Comparison of ENCODE assay signal across 20 mouse cellular contexts in the genomic region with DNA sequence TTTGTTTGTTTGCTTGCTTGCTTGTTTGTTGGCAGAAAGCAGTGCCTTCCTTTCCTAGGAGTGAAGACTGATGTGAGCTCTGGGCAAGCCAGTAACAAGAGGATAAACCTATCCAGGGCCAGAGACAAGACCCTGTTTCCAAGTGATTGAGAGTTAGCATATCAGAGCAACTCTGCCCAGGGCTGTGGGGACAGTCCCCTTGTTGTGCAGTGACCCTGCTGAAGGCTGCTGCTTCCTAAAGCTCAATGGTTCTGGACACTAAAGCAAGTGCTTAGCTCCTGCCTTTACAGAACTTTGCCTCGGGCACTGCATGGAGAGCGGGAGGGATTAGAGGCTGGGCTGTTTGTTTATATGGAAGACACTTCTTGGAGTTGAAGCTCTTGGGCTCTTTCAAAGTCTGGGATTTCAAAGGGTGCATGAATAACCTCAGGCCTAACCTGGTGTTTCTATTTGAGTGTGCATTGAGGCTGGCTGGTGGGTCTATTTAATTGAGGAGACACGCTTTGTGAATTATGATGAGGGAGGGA.
DNase-seq lines count a peak whose midpoint lies in the region; ATAC-seq and TF ChIP-seq lines count a peak whose summit lies in the region.
"Had no signal": no experiment of that assay in that cellular context is flagged by ENCODE, and none has a peak within 500 bp of the region (broad histone marks: within the 10 kb centered on the region; RNA-seq: fewer than 3 reads in every experiment).

No protein-coding gene starts in this region.

- H3K36me3 ChIP-seq in forebrain, embryonic 10.5 days (replicated peaks), result no peaks in the 10 kb centered on the region
- no peaks in the 10 kb centered on the region for H3K36me3 ChIP-seq in forebrain, embryonic 15.5 days
- no peaks in the 10 kb centered on the region for H3K36me3 ChIP-seq in midbrain, embryonic 10.5 days
- H3K36me3 ChIP-seq in midbrain, postnatal 0 days (ENCODE audit: insufficient read depth, low read length), result no peaks in the 10 kb centered on the region
- no peaks in the 10 kb centered on the region for H3K36me3 ChIP-seq in forebrain, embryonic 14.5 days (ENCODE audit: control insufficient read depth, insufficient read depth, low read length)
- H3K36me3 ChIP-seq in midbrain, embryonic 16.5 days (ENCODE audit: control insufficient read depth, insufficient read depth, low read length), result no peaks in the 10 kb centered on the region
- H3K36me3 ChIP-seq in embryonic facial prominence, embryonic 10.5 days (replicated peaks), result no peaks in the 10 kb centered on the region
- H3K36me3 ChIP-seq: heart, embryonic 13.5 days; hindbrain, embryonic 12.5 days had no signal

- no peak overlapping the region for H3K4me2 ChIP-seq in forebrain, embryonic 15.5 days (replicated peaks)
- no peak overlapping the region for H3K4me2 ChIP-seq in midbrain, postnatal 0 days (ENCODE audit: low read depth, low read length, poor library complexity, severe bottlenecking)
- no peak overlapping the region for H3K4me2 ChIP-seq in forebrain, embryonic 14.5 days (ENCODE audit: low read length)
- H3K4me2 ChIP-seq in midbrain, embryonic 16.5 days (ENCODE audit: low read length), result no peak overlapping the region
- H3K4me2 ChIP-seq: heart, embryonic 13.5 days; hindbrain, embryonic 12.5 days had no signal

- 17% methylated on average over 3 of the region's 3 CpGs for WGBS in forebrain, embryonic 10.5 days
- 10% methylated on average over 3 of the region's 3 CpGs for WGBS in forebrain, embryonic 15.5 days
- 25% methylated on average over 3 of the region's 3 CpGs for WGBS in midbrain, embryonic 10.5 days
- WGBS in midbrain, postnatal 0 days, result 13% methylated on average over 2 of the region's 3 CpGs
- 11% methylated on average over 3 of the region's 3 CpGs for WGBS in forebrain, embryonic 14.5 days
- 18% methylated on average over 3 of the region's 3 CpGs for WGBS in midbrain, embryonic 16.5 days
- WGBS in embryonic facial prominence, embryonic 10.5 days, result 28% methylated on average over 3 of the region's 3 CpGs

- ATAC-seq in forebrain, embryonic 15.5 days (replicated peaks), result no peak
- ATAC-seq in midbrain, postnatal 0 days (ENCODE audit: low FRiP score), result no peak
- 0 out of 2 replicates have a peak, but pooled peaks have one; percentile 6 for ATAC-seq in forebrain, embryonic 14.5 days
- peak; percentile 26; the same call in 1 of the 2 replicates for ATAC-seq in midbrain, embryonic 16.5 days
- ATAC-seq: hindbrain, embryonic 16.5 days; inflammation-experienced regulatory T-cells, adult 6 months had no signal

- no peak for TF ChIP-seq CTCF in midbrain, postnatal 0 days (IDR thresholded peaks at IDR 0.05)

- H3K9me3 ChIP-seq in forebrain, embryonic 10.5 days, result no peaks in the 10 kb centered on the region
- no peaks in the 10 kb centered on the region for H3K9me3 ChIP-seq in forebrain, embryonic 15.5 days
- no peaks in the 10 kb centered on the region for H3K9me3 ChIP-seq in midbrain, embryonic 10.5 days (replicated peaks)
- H3K9me3 ChIP-seq in midbrain, postnatal 0 days (ENCODE audit: low read length), result no peaks in the 10 kb centered on the region
- no peaks in the 10 kb centered on the region for H3K9me3 ChIP-seq in forebrain, embryonic 14.5 days (replicated peaks; ENCODE audit: control insufficient read depth, low read length)
- H3K9me3 ChIP-seq in midbrain, embryonic 16.5 days (replicated peaks; ENCODE audit: control insufficient read depth, low read length, poor library complexity, severe bottlenecking), result no peaks in the 10 kb centered on the region
- H3K9me3 ChIP-seq in embryonic facial prominence, embryonic 10.5 days, result no peaks in the 10 kb centered on the region
- H3K9me3 ChIP-seq: heart, embryonic 13.5 days; hindbrain, embryonic 12.5 days had no signal

- no peaks in the 10 kb centered on the region for H3K27me3 ChIP-seq in forebrain, embryonic 10.5 days (ENCODE audit: poor library complexity, severe bottlenecking)
- H3K27me3 ChIP-seq in forebrain, embryonic 15.5 days, result no peaks in the 10 kb centered on the region
- H3K27me3 ChIP-seq in midbrain, embryonic 10.5 days (ENCODE audit: low read depth, poor library complexity, severe bottlenecking), result no peaks in the 10 kb centered on the region
- no peaks in the 10 kb centered on the region for H3K27me3 ChIP-seq in midbrain, postnatal 0 days (ENCODE audit: insufficient read depth, low read length)
- H3K27me3 ChIP-seq in forebrain, embryonic 14.5 days (replicated peaks; ENCODE audit: control insufficient read depth, insufficient read depth, low read length), result no peaks in the 10 kb centered on the region
- H3K27me3 ChIP-seq in midbrain, embryonic 16.5 days (ENCODE audit: control insufficient read depth, insufficient read depth, low read depth, low read length), result no peaks in the 10 kb centered on the region
- no peaks in the 10 kb centered on the region for H3K27me3 ChIP-seq in embryonic facial prominence, embryonic 10.5 days (replicated peaks; ENCODE audit: low read depth, poor library complexity, severe bottlenecking)
- H3K27me3 ChIP-seq: hindbrain, embryonic 12.5 days had no signal

- peaks cover 46% of the 10 kb centered on the region for H3K4me1 ChIP-seq in forebrain, embryonic 10.5 days
- H3K4me1 ChIP-seq in forebrain, embryonic 15.5 days, result peaks cover 31% of the 10 kb centered on the region
- peaks cover 29% of the 10 kb centered on the region for H3K4me1 ChIP-seq in midbrain, embryonic 10.5 days
- peaks cover 3% of the 10 kb centered on the region; the same call in 1 of the 2 replicates for H3K4me1 ChIP-seq in midbrain, postnatal 0 days (ENCODE audit: insufficient read depth, low read length)
- peaks cover 13% of the 10 kb centered on the region for H3K4me1 ChIP-seq in forebrain, embryonic 14.5 days (ENCODE audit: control insufficient read depth, insufficient read depth, low read length)
- H3K4me1 ChIP-seq in midbrain, embryonic 16.5 days (ENCODE audit: control insufficient read depth, insufficient read depth, low read length), result peaks cover 16% of the 10 kb centered on the region
- H3K4me1 ChIP-seq in embryonic facial prominence, embryonic 10.5 days, result peaks cover 24% of the 10 kb centered on the region

- no peak overlapping the region for H3K4me3 ChIP-seq in forebrain, embryonic 10.5 days
- H3K4me3 ChIP-seq in forebrain, embryonic 15.5 days, result no peak overlapping the region
- no peak overlapping the region for H3K4me3 ChIP-seq in midbrain, embryonic 10.5 days
- H3K4me3 ChIP-seq in midbrain, postnatal 0 days (ENCODE audit: low read depth, low read length), result no peak overlapping the region
- no peak overlapping the region for H3K4me3 ChIP-seq in forebrain, embryonic 14.5 days (ENCODE audit: low read depth, low read length)
- no peak overlapping the region for H3K4me3 ChIP-seq in midbrain, embryonic 16.5 days (ENCODE audit: low read depth, low read length)
- no peak overlapping the region for H3K4me3 ChIP-seq in embryonic facial prominence, embryonic 10.5 days
- H3K4me3 ChIP-seq: gastrocnemius, adult 2 months; heart, embryonic 13.5 days; hindbrain, embryonic 12.5 days had no signal

- DNase-seq in forebrain, embryonic 10.5 days (ENCODE audit: extremely low spot score, low spot score), result peak; percentile 23
- peak; percentile 27 for DNase-seq in midbrain, embryonic 10.5 days (ENCODE audit: low spot score)
- no peak for DNase-seq in midbrain, postnatal 0 days (ENCODE audit: low spot score)
- no peak for DNase-seq in forebrain, embryonic 14.5 days (ENCODE audit: low spot score)
- no peak for DNase-seq in layer of hippocampus, adult 11-12 months (ENCODE audit: low spot score)
- DNase-seq in embryonic facial prominence, embryonic 10.5 days (ENCODE audit: low spot score), result no peak
- DNase-seq: adrenal gland, postnatal 10 days; B cell, adult 2 months; cerebellum, adult 11-12 months; cerebellum, adult 9-10 months; cerebellum, postnatal 36 days; gastrocnemius, adult 2 months; gastrocnemius, postnatal 25 days; heart, postnatal 36 days had no signal

- no peak overlapping the region for H3K27ac ChIP-seq in forebrain, embryonic 10.5 days
- H3K27ac ChIP-seq in forebrain, embryonic 15.5 days (replicated peaks), result no peak overlapping the region
- H3K27ac ChIP-seq in midbrain, embryonic 10.5 days (replicated peaks), result peak overlapping the region; percentile 35; the same call in 1 of the 2 replicates
- no peak overlapping the region for H3K27ac ChIP-seq in midbrain, postnatal 0 days (ENCODE audit: low read depth, low read length)
- peak overlapping the region; percentile 27; the same call in 1 of the 2 replicates for H3K27ac ChIP-seq in forebrain, embryonic 14.5 days (ENCODE audit: low read depth, low read length)
- H3K27ac ChIP-seq in midbrain, embryonic 16.5 days (ENCODE audit: low read length), result no peak overlapping the region
- no peak overlapping the region for H3K27ac ChIP-seq in embryonic facial prominence, embryonic 10.5 days (replicated peaks)
- H3K27ac ChIP-seq: gastrocnemius, adult 2 months; heart, embryonic 13.5 days; hindbrain, embryonic 12.5 days had no signal

- H3K9ac ChIP-seq in forebrain, embryonic 15.5 days (replicated peaks), result no peak overlapping the region
- no peak overlapping the region for H3K9ac ChIP-seq in midbrain, postnatal 0 days (replicated peaks; ENCODE audit: low read length, poor library complexity, severe bottlenecking)
- no peak overlapping the region for H3K9ac ChIP-seq in forebrain, embryonic 14.5 days (ENCODE audit: low read length)
- no peak overlapping the region for H3K9ac ChIP-seq in midbrain, embryonic 16.5 days (ENCODE audit: low read depth, low read length)
- H3K9ac ChIP-seq: heart, embryonic 13.5 days; hindbrain, embryonic 12.5 days had no signal

Comparison
In these comparisons a context has a peak if more than half of its experiments do, and no peak if none do; other contexts are left out.
1. DNase-seq: peak in forebrain, embryonic 10.5 days (single experiment) and midbrain, embryonic 10.5 days (single experiment); none in midbrain, postnatal 0 days (single experiment), forebrain, embryonic 14.5 days (single experiment), layer of hippocampus, adult 11-12 months (single experiment) and embryonic facial prominence, embryonic 10.5 days (single experiment).
2. H3K27ac ChIP-seq: peak in midbrain, embryonic 10.5 days (single experiment) and forebrain, embryonic 14.5 days (single experiment); none in forebrain, embryonic 10.5 days (single experiment), forebrain, embryonic 15.5 days (single experiment), midbrain, postnatal 0 days (single experiment), midbrain, embryonic 16.5 days (single experiment) and embryonic facial prominence, embryonic 10.5 days (single experiment).
3. ATAC-seq: peak in forebrain, embryonic 14.5 days (single experiment) and midbrain, embryonic 16.5 days (single experiment); none in forebrain, embryonic 15.5 days (single experiment) and midbrain, postnatal 0 days (single experiment).